Mouse (Mus musculus): ENCODE measurements at regions not wholly inside any gene's neighbourhood (a gene's known extent, or its start where the extent isn't known, plus 50 kb on each side); places are given as distances from the start of the nearest gene placed in this dataset.

DNA sequence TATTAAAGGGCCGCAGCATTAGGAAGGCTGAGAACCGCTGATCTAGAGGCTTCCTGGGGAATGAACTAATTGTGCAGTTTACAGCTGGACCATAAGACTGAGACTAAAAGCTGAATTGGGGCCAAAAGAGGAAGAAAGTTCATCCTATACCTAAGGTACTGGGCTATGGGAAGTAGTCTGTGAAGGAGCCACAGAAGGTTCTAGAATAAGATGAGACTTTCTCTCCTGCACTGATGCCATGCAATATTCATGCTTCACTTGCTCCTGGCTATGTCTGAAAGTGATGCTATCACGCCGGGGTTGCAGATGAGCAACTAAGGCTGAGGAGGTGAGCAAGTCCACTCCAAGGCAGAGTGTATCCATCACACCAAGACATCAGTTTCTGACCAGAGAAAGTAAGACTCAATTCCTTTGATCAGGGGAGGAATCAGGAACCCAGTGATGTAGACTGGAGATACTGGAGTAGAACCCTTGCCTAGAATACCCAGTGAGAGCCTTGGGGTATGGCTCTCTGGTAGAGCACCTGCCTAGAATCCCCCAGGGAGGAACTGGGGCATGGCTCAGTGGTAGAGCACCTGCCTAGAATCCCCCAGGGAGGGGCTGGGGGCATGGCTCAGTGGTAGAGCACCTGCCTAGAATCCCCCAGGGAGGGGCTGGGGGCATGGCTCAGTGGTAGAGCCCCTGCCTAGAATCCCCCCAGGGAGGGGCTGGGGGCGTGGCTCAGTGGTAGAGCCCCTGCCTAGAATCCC is 51.9 kb upstream of the Myl10 start:
- Histone ChIP-seq H3K4me3 (ENCODE audit: low read depth, low read length) (no peak overlapping the region), H3K27me3 (ENCODE audit: control insufficient read depth, insufficient read depth, low read length) (no peaks in the 10 kb centered on the region), H3K4me2 (ENCODE audit: low read depth, severe bottlenecking) (no peak overlapping the region), H3K9me3 (ENCODE audit: control insufficient read depth, low read length) (no peaks in the 10 kb centered on the region), H3K36me3 (ENCODE audit: control insufficient read depth, insufficient read depth, low read length) (no peaks in the 10 kb centered on the region), H3K9ac (ENCODE audit: low read length) (no peak overlapping the region), H3K4me1 (ENCODE audit: control insufficient read depth, insufficient read depth, low read length) (no peaks in the 10 kb centered on the region), H3K27ac (replicated peaks; ENCODE audit: low read depth, low read length) (no peak overlapping the region)
- ATAC-seq (ENCODE audit: insufficient number of reproducible peaks, low FRiP score, low TSS enrichment, low read depth) = no peak
- WGBS = 86% methylated on average over 5 of the region's 5 CpGs
- no peak for DNase-seq (ENCODE audit: low spot score)

- Histone ChIP-seq H3K36me3 (ENCODE audit: control insufficient read depth, insufficient read depth, low read length) (no peaks in the 10 kb centered on the region), H3K4me3 (ENCODE audit: low read depth, low read length) (no peak overlapping the region), H3K9ac (ENCODE audit: low read length) (no peak overlapping the region), H3K4me2 (ENCODE audit: low read depth, severe bottlenecking) (no peak overlapping the region), H3K4me1 (ENCODE audit: control insufficient read depth, insufficient read depth, low read length) (no peaks in the 10 kb centered on the region), H3K27ac (replicated peaks; ENCODE audit: low read depth, low read length) (no peak overlapping the region), H3K9me3 (ENCODE audit: control insufficient read depth, low read length) (no peaks in the 10 kb centered on the region), H3K27me3 (ENCODE audit: control insufficient read depth, insufficient read depth, low read length) (no peaks in the 10 kb centered on the region)
- ATAC-seq (ENCODE audit: insufficient number of reproducible peaks, low FRiP score, low TSS enrichment, low read depth) (no peak), DNase-seq (ENCODE audit: low spot score) (no peak)
- 66% methylated on average over 13 of the region's 13 CpGs for WGBS
Measured at GRCm38 (mm10) chr5:136642208-136642607, 50.7 kb upstream of the Myl10 start.
